Mouse (Mus musculus): ENCODE data around the gene Tmem238.
A peak's percentile ranks its signal among the peaks of the same experiment; 100 is the strongest.
"Not testable (repeated sequence)": the region's sequence is repeated elsewhere in the genome, so short reads cannot be mapped to it uniquely, and the experiment has no call there.

Gene Tmem238

DNA sequence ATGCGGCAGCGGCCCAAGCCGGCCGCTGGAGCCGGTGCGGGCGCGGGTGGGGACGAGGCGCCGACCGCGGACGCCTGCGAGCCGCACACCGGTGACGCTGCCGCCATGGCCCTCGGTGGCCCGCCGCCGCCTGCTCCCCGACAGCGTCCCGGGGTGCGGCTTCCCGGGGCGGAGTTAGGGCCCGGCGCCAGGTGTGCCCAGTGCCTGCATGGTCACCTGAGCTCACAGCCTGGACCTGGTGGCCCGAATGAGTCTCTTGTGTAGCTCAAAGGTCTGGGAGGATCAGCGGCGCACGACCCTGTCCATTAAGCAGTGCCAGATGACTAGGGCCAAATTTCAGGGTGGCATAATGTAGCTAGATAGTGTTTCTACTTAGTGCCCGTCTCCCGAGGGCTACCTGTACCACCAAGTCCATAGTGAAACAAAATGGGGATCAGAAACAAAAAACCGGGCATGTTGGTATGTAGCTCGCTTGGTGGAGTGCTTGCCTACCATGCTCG, at the start of gene Tmem238:
Gene Tmem238 (minus strand): TSS at position 221 of the 500 bp plus-strand sequence.
- DNase-seq, result peak; percentile 84

DNA sequence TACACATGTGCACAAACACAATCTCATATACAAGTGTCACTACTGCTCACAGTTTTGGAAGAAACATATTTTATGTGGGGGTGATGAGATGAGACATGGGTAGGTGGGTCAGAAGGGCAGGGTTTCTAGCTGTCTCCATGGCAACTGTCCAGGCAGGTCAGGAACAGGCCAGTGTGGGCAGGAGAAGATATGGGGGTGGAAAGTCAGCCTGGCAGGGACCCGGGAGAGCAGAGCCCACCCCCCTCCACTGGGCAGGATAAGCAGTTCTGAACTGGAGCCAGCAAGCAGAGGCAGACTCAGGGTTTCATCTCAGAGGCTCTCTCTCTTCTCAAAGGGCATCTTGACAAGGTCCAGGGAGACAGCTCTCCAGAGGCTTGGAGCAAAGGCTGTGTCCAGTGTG, 48.2 kb upstream of the Tmem238 start:
- no peak for DNase-seq

DNA sequence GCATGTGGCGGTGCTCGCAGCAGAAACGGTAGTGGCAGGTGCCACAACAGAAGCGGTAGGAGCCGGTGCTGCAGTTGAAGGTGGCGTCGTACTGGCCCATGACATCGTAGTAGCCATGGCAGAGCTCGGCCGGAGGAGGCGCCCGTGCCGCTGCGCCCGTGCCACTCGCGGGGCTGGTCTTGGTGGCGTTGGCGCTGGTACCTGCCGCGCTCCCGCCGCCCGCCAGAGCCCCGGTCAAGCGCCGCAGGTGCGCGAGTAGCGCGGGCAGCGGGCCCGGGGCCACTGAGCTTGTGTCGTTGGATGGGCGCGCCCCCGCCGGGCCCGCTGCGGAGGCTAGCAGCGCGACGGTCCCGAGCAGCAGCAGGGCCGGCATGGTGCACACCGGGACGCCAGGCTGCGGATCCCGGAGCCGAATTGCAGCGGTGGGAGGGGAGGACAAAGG, 46.9 kb upstream of the Tmem238 start:
- peak; percentile 80 for DNase-seq

DNA sequence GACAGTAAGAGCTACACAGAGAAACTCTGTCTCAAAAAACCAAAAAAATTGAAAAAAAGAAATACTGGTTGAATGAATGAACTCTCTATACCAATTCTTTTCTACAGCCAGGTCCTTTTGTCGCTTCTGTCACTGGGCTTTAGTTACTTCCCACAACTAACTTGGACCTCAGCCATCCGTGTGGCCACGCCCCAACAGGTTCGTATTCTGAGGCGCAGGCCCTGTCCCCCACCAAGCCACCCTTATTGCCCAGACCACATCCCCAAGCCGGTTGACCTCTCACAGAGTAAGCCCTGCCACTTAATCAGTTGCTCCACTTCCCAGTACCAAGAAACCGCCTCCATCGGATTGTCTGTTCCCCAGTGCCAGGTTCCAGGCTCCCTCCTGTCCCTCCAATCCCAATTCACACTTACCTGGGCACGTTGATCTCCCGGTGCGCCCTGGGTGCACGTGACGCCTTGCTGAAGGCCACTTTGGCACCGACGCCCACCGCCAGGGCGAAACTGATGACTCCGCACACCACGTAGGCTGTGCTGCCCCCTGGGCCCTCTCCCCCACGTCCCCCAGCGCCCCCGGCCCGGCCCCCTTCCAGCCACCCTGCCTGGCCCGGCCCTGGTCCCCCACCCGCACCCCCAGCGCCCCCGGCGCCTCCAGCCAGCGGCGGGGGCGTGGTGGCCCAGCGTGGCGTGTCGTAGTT, 46.3 kb upstream of the Tmem238 start:
- DNase-seq, result peak; percentile 75

DNA sequence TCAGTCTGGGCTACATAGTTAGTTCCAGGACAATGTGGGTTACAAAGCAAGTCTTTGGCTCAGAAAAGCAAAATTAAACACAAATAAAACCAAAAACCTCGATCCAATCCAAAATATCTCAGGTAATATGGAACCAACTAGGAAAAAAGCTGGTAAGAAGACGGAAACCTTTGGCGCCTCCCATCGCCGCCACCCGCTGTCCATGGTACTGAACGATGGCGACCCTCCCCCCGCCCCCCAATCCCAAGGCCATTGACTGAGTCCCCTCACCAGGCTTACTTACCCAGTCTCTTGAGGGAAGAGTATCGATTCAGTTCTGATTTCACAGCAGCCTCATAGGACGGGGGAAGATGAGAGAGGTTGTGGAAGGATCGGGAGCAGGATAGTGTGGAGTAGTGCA, 41.0 kb upstream of the Tmem238 start:
- DNase-seq, result no peak

DNA sequence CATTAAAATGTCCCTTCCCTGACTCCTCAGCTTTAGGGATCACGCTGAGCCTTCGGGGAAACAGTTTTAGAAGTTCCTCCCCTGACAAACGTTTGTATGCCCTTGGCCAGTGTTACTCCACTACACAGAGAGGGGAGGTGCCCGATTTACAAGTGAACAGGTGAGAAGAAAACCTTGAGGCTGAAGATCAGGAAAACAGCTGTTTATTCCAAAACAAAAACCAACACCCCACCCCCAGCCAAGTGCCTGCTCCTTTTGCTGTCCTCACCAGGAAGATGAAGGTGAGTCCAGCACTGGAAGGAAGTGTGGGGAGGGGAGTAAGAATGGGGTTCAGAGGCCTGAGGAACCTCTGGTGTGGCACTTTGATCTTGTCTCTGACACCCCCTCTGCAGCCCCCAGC, 35.9 kb upstream of the Tmem238 start:
- DNase-seq, result no peak

DNA sequence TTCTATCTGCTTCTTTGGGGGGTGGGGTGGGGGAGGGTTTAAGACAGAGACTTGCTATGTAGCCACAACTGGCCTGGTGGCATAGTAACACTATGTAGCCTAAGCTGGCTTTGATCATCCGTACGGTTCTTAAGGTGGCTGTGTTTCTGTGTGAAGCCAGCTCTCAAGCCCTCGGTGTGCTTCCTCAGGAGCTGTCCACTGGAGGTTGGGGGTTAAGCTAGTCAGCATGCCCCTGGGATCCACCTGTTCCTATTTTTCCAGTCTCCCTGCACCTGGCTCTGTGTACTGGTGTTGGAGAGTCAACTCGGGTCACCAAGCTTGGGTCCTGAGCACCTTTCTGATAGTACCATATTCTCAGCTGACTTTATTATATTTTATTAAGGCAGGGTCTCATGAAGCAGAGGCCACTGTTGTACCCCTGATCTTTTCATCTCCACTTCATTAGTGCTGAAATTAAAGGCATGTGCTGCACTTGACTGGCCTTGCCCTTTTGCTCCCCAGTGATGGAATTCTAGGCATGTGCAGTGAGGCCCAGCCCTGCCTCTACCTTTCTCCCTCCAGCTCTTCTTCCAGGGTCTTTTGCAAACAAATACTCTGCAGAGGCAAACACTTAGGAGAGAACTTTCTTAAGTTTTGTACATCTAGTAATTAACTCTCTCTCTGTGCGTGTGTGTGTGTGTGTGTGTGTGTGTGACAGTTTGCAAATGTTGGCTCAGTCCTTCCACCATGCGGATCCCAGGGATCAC, 32.9 kb upstream of the Tmem238 start:
- peak; percentile 30 for DNase-seq

DNA sequence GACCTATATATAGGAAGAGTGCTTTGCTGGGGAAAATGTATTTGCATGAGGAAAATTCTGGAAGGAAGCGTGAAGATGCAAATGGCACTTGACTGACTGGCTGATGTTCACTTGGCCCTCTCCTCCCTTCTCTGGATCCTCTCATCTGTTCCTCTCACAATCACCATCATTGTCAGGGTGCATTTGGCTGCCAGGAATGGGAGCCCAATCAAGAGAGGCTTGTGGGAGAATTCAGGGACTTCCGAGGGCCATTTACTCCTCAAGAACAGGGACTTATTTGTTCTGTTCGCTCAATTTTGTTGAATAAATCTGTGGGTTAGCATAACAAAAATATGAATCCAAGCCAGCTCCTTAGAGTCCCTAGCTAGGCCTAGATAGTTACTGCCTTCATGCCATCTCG, 32.2 kb upstream of the Tmem238 start:
- no peak for DNase-seq

DNA sequence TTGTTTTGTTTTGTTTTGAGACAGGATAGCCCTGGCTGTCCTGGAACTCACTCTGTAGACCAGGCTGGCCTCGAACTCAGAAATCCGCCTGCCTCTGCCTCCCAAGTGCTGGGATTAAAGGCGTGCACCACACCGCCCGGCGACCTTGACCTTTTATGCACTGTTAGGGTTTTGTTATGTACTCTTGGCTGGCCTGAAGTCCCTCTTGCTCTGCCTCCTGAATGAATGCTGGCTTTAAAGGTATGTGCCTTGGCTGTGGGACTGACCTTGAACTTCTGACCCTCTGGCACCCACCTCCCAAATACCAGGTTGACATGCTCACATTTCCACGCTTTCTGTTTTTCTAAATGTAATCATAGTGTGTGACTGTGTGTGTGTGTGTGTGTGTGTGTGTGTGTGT, 31.5 kb upstream of the Tmem238 start:
- DNase-seq, result not testable (repeated sequence)

DNA sequence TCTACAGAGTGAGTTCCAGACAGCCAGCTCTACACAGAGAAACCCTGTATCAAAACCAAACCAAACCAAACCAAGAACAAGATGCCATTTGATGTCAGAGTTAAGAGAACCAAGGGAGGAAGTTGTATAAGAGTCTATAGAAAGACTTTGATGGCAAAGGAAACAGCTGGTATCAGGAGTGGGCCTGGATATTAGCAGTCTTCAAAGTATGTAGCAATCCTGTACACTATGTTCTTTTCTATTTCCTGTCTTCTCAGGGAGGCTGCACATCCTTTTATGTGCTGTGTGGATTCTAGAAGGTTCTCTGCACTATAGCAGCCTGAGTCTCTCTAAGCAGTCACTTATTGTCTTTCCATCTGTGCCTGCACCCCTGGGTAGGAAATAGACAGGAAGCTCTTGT, 27.1 kb upstream of the Tmem238 start:
- no peak for DNase-seq

DNA sequence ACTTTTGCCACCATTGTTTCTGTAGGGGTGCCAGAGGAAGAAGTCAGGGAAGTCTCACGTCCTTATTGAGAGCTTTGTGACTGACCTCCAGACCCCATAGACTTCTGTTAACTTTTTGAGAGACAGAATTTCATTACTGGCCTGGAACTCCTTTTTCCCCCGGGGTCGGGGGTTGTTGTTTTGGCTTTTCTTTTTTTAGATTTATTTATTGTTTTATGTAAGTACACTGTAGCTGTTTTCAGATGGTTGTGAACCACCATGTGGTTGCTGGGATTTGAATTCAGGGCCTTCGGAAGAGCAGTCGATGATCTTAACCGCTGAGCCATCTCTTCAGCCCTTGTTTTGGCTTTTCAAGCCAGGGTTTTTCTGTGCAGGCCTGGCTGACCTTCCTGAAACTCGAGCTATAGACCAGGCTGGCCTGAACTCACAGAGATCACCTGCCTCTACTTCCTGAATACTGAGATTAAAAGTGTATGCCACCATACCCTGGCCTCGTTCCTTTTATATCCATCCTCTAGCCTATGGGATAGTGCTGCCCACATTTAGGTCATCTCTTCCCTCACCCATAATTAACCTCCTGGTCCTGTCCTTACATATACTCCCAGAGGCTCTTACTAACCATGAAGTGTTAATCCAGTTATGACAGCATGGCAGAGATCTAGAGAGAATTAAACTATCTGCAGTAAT, 23.8 kb upstream of the Tmem238 start:
- DNase-seq, result no peak

DNA sequence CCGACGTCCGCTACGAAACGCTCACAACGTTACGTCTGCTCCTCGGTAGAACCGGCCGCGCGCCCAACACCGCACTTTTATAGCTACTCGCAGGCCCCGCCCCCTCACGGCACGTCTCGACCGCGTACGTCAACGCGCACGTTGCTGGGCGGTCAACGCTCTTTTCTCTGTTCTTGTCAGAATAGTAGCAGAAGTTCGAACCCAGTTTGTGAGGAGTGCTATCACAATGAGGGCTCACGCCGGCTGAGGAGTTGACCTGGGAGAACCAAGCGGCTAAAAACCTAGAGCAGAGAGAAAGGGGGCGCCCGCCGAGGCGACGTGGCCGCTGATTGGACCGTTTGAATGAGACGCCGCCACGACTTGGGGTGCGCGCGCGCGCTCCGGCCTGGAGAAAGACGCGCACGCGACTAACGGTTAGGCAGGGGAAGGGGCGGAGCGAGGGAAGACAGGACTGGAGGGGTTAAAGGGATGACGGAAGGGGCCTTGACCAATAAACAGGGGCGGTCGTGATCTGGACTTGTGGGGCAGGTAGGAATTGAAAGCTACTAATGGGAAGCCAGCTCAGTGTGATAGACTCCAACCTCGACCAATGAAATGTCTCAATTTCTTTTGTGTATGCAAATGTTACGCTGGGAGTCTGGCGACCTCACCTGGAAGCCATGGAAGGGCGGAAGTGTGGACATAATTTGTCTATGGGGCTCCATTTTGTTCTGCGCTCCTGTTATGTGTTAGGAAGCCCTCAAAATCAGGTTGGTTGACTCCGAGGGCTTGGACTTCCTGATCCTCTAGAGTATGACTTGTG, 23.0 kb upstream of the Tmem238 start, which contains the start of gene Ube2s:
Gene Ube2s (minus strand): TSS at position 288 of the 802 bp plus-strand sequence.
- DNase-seq, result peak; percentile 99

DNA sequence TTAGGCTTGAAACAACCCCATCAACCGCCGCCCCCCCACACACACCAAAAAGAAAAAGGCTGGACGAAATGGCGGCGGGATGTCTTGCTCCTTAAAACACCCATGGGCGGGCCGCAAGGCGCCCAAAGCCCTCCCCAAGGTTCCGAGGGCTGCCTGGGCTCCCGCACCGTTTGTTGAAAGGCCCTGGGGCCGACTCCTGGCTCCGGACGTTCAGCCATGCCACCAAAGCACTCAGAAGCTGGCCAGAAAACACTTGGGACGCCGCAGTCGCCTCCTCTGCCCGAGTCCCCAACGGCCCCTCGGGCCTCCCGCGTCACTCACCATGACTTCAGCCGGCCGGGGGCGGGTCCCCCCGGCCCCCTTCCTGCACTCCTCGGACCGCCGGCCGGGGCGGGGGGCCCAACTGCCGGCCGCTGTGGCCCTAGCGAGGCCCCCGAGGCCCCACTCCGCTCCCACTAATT, 22.4 kb upstream of the Tmem238 start:
- peak; percentile 21 for DNase-seq

DNA sequence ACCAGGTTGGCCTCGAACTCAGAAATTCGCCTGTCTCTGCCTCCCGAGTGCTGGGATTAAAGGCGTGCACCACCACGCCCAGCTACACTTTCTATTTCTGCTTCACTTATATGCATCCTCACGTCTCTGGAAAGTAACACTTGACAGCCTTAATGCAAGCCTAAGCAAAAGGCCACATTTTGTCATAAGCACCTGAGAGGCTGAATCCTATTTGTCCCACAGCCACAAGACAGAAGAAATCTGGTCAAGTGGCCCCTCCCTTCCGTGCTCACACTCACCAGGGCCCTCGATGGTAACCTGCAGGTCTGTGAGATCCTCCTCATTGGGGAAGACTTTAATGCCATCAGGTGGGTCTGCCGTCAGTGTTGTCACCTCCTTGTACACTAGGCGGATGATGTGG, 21.7 kb upstream of the Tmem238 start:
- not testable (repeated sequence) for DNase-seq

DNA sequence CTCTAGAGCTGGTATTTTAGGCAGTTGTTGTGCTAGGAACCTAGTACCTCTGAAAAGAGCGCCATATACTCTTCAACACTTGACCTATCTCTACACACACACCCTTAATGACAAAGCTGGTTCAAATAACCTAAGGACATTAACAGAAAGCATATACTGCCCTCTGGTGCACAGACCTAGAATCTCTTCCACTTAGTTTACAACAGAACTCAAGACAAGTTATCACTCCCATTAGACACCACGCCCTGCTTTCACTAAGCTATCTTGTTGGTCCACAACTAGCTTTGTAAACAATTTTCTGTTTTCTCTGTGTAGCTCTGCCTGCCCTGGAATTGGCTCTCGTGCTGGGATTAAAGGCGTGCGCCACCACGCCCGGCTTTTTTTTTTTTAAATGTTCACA, 17.3 kb upstream of the Tmem238 start:
- DNase-seq, result peak; percentile 84

DNA sequence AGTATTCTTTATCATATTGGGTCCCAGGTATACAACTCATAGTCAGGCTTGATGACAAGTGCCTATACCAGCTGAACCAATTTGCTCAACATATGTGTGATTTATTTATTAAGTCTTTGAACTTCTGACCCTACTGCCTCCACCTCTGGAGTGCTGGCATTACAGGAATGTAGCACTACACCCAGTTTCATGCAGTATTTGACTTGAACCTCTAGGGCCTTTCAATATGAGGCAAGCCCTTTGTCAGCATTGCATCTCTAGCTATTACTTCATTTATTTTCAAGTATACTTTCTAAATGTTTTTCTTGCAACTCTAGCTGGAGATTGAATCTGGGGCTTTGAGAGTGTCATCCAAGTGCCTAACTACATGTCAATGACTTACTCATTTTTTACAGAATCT, 12.8 kb upstream of the Tmem238 start:
- no peak for DNase-seq

DNA sequence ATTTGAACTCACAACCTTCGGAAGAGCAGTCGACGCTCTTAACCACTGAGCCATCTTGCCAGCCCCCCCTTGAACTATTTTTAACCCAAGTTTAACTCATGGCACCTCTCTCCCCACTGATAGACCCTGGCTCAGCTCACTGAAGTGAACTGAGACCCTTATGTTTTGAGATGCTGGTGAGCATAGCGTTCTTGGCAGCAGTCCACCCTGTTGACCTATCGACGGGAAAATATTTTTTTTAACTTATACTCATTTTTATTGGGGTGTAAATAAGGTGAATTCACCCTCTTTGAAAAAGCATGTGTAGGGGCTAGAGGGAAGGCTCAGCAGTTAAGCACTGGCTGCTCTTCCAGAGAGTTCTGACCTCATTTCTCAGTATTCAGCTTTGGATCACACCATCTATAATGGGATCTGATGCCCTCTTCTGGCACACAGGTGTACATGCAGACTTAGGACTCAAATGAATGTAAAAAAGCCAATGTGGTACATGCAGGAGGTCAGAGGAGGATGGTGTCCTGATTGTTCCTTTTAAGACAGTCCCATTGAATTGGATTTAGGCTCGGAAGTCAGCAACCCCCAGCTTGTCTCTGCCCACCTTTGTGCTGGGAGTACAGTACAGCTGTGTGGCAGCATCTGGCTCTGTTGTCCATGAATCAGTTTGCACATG, 6.4 kb upstream of the Tmem238 start:
- peak; percentile 61 for DNase-seq

DNA sequence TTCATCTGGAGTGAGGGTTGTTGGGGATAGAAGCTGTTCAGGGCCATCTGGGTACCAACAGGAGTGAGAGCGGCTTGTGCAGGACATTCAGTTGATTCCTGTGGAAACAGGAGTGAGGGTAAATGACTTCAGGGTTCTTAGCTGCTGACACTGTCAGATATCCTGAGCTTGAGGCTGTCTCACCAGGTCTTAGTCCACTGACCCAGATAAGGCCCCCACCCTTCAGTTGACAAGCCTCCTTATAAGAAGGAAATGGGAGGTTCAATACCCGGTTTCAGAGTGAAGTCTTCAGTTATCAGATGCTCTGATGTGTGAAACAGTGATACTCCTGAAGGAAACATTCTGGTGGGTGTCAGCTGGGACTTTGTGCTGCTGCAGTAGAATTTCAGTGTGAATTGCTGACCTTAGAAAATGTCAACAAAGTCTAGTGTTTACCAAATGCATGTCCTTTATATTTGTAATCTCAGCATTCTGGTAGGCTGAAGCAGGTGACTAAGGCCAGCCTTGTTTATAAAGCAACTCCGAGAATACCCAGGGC, 5.2 kb upstream of the Tmem238 start:
- DNase-seq, result no peak

DNA sequence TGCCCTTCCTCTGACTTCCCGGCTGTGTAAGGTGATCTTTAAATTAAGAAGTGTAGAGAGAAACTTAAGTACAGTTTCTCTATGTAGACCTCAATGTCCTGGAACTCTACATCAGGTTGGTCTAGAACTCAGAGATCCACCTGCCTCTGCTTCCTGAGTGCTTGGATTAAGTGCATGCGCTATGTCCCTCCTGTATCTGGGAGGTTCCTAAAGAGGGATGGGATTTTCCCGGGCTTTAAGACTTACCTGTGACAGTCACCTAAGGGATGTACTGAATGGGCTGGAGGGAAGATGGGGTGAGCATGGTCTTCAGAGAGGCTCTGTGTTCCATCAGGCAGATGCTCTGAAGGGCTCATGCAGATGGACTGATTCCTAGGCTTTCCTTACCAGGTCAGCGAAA, 4.2 kb upstream of the Tmem238 start:
- DNase-seq, result no peak

DNA sequence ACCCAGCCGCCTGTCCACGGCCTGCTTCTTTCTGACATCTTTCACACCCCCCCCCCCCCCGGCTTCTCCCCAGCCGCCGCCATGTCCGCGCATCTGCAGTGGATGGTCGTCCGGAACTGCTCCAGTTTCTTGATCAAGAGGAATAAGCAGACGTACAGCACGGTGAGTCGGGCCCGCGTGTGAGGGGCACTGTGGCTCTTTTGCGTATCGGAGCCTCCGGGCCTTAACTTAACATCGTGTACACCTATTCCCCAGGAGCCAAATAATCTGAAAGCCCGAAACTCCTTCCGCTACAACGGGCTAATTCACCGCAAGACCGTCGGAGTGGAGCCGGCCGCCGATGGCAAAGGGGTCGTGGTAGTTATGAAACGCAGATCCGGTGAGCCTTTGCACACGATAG, 3.8 kb upstream of the Tmem238 start:
- DNase-seq, result not testable (repeated sequence)
